Mouse (Mus musculus) limb, embryonic 14.5 days (tissue): ENCODE measurements around the gene Rad54l2. TPM values are rescaled to one million over a fixed set of nuclear protein-coding genes. Genes with fewer than 3 reads are reported as not detected.
A peak's percentile ranks its signal among the peaks of the same experiment; 100 is the strongest.

Experiments used
- ATAC-seq: fragments of 200-750 bp; cut with Nextera tagmentation; 2 replicates; pipeline ENCODE4 v1.8.0; 2017; ENCODE audit warnings: low read depth, moderate number of reproducible peaks, moderate TSS enrichment; ENCODE audit not compliant: low FRiP score
- DNase-seq: peaks from one replicate; pipeline ENCODE4 v3.0.0-alpha.2; 2015; ENCODE audit warnings: low spot score
- H3K27ac ChIP-seq: fragments of 300-500 bp; sonication (generic); replicated peaks from 2 replicates; pipeline ENCODE4 v1.5.1; 2014; ENCODE audit warnings: low read depth, mild to moderate bottlenecking, low read length, moderate library complexity, mixed read lengths
- H3K27me3 ChIP-seq: fragments of 300-500 bp; sonication (generic); 2 replicates; pipeline ENCODE4 v1.6.1; 2014; ENCODE audit warnings: low read length, mixed read lengths; ENCODE audit not compliant: control insufficient read depth, insufficient read depth
- H3K36me3 ChIP-seq: fragments of 300-500 bp; sonication (generic); 2 replicates; pipeline ENCODE4 v1.6.1; 2014; ENCODE audit warnings: mild to moderate bottlenecking, low read length, moderate library complexity, mixed read lengths; ENCODE audit not compliant: control insufficient read depth, insufficient read depth
- H3K4me1 ChIP-seq: fragments of 300-500 bp; sonication (generic); 2 replicates; pipeline ENCODE4 v1.6.1; 2014; ENCODE audit warnings: antibody characterized with exemption, low read length, mixed read lengths; ENCODE audit not compliant: control insufficient read depth, insufficient read depth
- H3K4me2 ChIP-seq: fragments of 300-500 bp; sonication (generic); replicated peaks from 2 replicates; pipeline ENCODE4 v1.6.1; 2014; ENCODE audit warnings: low read depth, mild to moderate bottlenecking, low read length, moderate library complexity; ENCODE audit not compliant: severe bottlenecking
- H3K4me3 ChIP-seq: fragments of 300-500 bp; sonication (generic); replicated peaks from 2 replicates; pipeline ENCODE4 v1.5.1; 2014; ENCODE audit warnings: low read length
- H3K9ac ChIP-seq: fragments of 300-500 bp; sonication (generic); 2 replicates; pipeline ENCODE4 v1.6.1; 2014; ENCODE audit warnings: mild to moderate bottlenecking, low read depth, low read length, moderate library complexity; ENCODE audit not compliant: severe bottlenecking
- H3K9me3 ChIP-seq: fragments of 300-500 bp; sonication (generic); 2 replicates; pipeline ENCODE4 v1.6.1; 2016; ENCODE audit warnings: low read length; ENCODE audit not compliant: control insufficient read depth
- POLR2A ChIP-seq: fragments of 200-500 bp; IDR thresholded peaks from 2 replicates; pipeline ENCODE4 v1.8.0; 2012; ENCODE audit warnings: inconsistent platforms, mild to moderate bottlenecking, moderate library complexity, borderline replicate concordance; ENCODE audit not compliant: insufficient read depth, insufficient read length; ENCODE audit errors: extremely low read depth
- WGBS: fragments of 180-500 bp; shearing (Covaris S2); extraction: QIAGEN DNeasy Blood & Tissue Kit; methylation state at CpG from one replicate; pipeline ENCODE4 v1.1.7; 2014; 5-methylcytosine and 5-hydroxymethylcytosine counted together
- polyA plus RNA-seq, 2 experiments: library from polyadenylated mRNA; depleted of rRNA in 1 of 2; stranded (reverse) in 1 of 2; unstranded in 1 of 2; fragments of >200 nt; fragmentation: Nextera tagmentation in 1 of 2; extraction: Ambion mirVana in 1 of 2; gene quantifications; 2 replicates each; pipeline versions ENCODE4 v1.2.1 to v1.2.3; 2012 to 2014

Rad54l2 gene
- polyA plus RNA-seq, 2 experiments, result 4.3 to 12.9 TPM

DNA sequence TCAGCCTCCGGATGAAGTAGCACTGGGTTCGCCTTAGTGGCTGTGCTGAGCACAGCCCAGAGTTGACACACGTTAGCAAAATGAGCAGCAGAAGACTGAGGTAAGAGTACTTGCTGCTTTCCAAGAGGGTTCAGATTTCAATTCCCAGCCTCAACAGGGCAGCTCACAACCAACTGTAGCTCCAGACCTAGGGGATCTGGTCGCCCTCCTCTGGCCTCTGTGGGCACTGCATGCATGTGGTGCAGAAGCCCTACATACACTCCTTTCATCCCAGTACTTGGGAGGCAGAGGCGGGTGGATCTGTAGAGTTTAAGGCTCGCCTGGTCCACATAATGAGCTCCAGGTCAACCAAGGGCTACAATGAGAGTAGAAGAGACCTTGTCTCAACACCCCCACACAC lies 145.2 kb downstream of the Rad54l2 start:
- Histone ChIP-seq H3K4me1 (no peaks in the 10 kb centered on the region), H3K27me3 (no peaks in the 10 kb centered on the region), H3K36me3 (no peaks in the 10 kb centered on the region), H3K27ac (no peak overlapping the region), H3K9ac (no peak overlapping the region), H3K4me3 (no peak overlapping the region), H3K9me3 (no peaks in the 10 kb centered on the region), H3K4me2 (no peak overlapping the region)
- ATAC-seq (no peak), DNase-seq (no peak)
- no peak for TF ChIP-seq POLR2A
- 57% methylated on average over 6 of the region's 6 CpGs for WGBS

DNA sequence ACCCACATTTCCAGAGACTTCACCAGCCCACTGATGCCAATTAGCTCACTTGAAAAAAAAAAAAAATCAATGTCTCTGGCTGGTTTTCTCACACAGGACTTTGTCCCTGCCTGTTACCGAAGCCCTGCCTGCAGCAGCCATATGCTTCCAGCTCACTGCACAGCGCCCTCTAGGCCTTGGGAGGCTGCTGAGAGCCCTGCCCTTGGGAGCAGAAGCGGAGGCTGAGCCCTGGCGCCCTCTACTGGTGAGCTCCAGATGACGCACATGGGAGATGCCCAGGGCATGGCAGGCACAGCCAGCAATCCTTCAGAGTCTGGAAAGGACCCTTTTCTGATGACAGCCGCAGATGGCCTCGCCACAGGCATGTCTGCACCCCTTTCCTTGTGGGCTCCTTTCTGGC lies 145.9 kb downstream of the Rad54l2 start:
- H3K27me3 ChIP-seq, result no peaks in the 10 kb centered on the region
- TF ChIP-seq POLR2A, result no peak
- H3K36me3 ChIP-seq, result no peaks in the 10 kb centered on the region
- H3K4me1 ChIP-seq, result no peaks in the 10 kb centered on the region
- H3K27ac ChIP-seq, result no peak overlapping the region
- DNase-seq, result peak; percentile 25
- H3K4me3 ChIP-seq, result no peak overlapping the region
- H3K9ac ChIP-seq, result no peak overlapping the region
- WGBS, result 31% methylated on average over 7 of the region's 7 CpGs
- no peak for ATAC-seq
- no peak overlapping the region for H3K4me2 ChIP-seq
- no peaks in the 10 kb centered on the region for H3K9me3 ChIP-seq

DNA sequence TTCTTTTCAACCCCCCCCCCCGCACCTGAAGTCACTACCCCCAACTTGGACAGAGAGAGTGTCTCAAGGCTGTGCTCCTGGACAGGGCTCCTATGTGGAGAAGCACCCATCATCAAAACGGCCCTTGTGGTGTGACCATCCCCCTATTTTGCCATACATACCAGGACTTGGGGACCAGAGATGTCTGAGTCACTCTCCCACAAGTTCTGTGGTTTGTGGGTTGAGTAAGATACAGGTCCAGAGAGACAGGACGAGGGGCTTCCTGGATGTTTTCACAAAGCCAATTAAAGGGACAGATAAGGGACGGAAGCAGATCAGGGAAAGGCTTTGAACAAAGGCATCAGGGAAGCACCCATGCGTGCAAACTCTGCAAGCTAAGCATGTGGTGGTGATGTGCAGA lies 147.6 kb downstream of the Rad54l2 start:
- no peak for DNase-seq
- 62% methylated on average over 5 of the region's 5 CpGs for WGBS
- Histone ChIP-seq H3K36me3 (no peaks in the 10 kb centered on the region), H3K4me2 (no peak overlapping the region), H3K4me1 (no peaks in the 10 kb centered on the region), H3K9ac (no peak overlapping the region), H3K4me3 (no peak overlapping the region), H3K9me3 (no peaks in the 10 kb centered on the region), H3K27me3 (no peaks in the 10 kb centered on the region), H3K27ac (no peak overlapping the region)
- ATAC-seq, result no peak
- TF ChIP-seq POLR2A, result no peak

DNA sequence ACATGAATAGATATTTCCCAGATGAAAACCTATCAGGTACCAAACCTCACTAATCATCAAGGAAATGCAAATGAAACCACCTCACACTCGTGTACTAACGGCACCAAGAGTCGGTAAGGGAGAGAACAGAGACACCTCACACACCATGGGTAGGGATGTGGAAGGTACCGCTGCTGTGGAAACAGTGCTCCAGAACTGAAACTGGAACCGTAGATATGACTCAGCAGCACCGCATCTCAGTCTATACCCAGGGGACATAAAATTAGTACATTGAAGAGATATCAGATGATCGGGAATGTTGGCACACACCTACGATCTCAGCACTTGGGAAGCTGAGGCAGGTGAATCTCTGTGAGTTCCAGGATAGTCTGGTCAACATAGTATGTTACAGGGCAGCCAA lies 150.8 kb downstream of the Rad54l2 start:
- no peak for ATAC-seq
- no peak overlapping the region for H3K4me2 ChIP-seq
- DNase-seq, result no peak
- H3K4me1 ChIP-seq, result no peaks in the 10 kb centered on the region
- no peaks in the 10 kb centered on the region for H3K27me3 ChIP-seq
- H3K9me3 ChIP-seq, result no peaks in the 10 kb centered on the region
- no peaks in the 10 kb centered on the region for H3K36me3 ChIP-seq
- no peak overlapping the region for H3K27ac ChIP-seq
- WGBS, result 92% methylated on average over 8 of the region's 8 CpGs
- no peak overlapping the region for H3K4me3 ChIP-seq
- TF ChIP-seq POLR2A, result no peak
- H3K9ac ChIP-seq, result no peak overlapping the region

Other genes with a start within 250 kb of the Rad54l2 start
- gene Iqcf3, start 227.6 kb downstream of the Rad54l2 start, polyA plus RNA-seq (2012; rRNA removed), result not detected in 2 replicates
- gene Iqcf3, start 227.6 kb downstream of the Rad54l2 start, polyA plus RNA-seq (2014; fragmentation: Nextera tagmentation; extraction: Ambion mirVana), result not detected in 2 replicates
- not detected in 2 replicates for gene Iqcf4, start 218.2 kb downstream of the Rad54l2 start, polyA plus RNA-seq (2012; rRNA removed)
- gene Iqcf4, start 218.2 kb downstream of the Rad54l2 start, polyA plus RNA-seq (2014; fragmentation: Nextera tagmentation; extraction: Ambion mirVana), result not detected in 2 replicates
- gene Iqcf6, start 162.6 kb downstream of the Rad54l2 start, polyA plus RNA-seq (2012; rRNA removed), result not detected in 2 replicates
- not detected in 2 replicates for gene Iqcf6, start 162.6 kb downstream of the Rad54l2 start, polyA plus RNA-seq (2014; fragmentation: Nextera tagmentation; extraction: Ambion mirVana)
- gene Grm2, start 133.1 kb downstream of the Rad54l2 start, polyA plus RNA-seq (2012; rRNA removed), result 0.06 and 0.08 TPM in 2 replicates
- not detected in 2 replicates for gene Grm2, start 133.1 kb downstream of the Rad54l2 start, polyA plus RNA-seq (2014; fragmentation: Nextera tagmentation; extraction: Ambion mirVana)
- 56.8 and 76.1 TPM in 2 replicates for gene Tex264, start 103.3 kb downstream of the Rad54l2 start, polyA plus RNA-seq (2012; rRNA removed)
- 63.9 and 67.6 TPM in 2 replicates for gene Tex264, start 103.3 kb downstream of the Rad54l2 start, polyA plus RNA-seq (2014; fragmentation: Nextera tagmentation; extraction: Ambion mirVana)
- gene Dcaf1, start 32.7 kb upstream of the Rad54l2 start, polyA plus RNA-seq (2012; rRNA removed), result 27.6 and 29.4 TPM in 2 replicates
- gene Dcaf1, start 32.7 kb upstream of the Rad54l2 start, polyA plus RNA-seq (2014; fragmentation: Nextera tagmentation; extraction: Ambion mirVana), result 17.2 and 18.4 TPM in 2 replicates
- gene Rbm15b, start 98.2 kb upstream of the Rad54l2 start, polyA plus RNA-seq (2012; rRNA removed), result 18.8 and 20.4 TPM in 2 replicates
- gene Rbm15b, start 98.2 kb upstream of the Rad54l2 start, polyA plus RNA-seq (2014; fragmentation: Nextera tagmentation; extraction: Ambion mirVana), result 21.3 and 22.3 TPM in 2 replicates
- 79.7 and 110 TPM in 2 replicates for gene Manf, start 102.8 kb upstream of the Rad54l2 start, polyA plus RNA-seq (2012; rRNA removed)
- gene Manf, start 102.8 kb upstream of the Rad54l2 start, polyA plus RNA-seq (2014; fragmentation: Nextera tagmentation; extraction: Ambion mirVana), result 230 and 268 TPM in 2 replicates